Mouse (Mus musculus) forebrain, postnatal 0 days (tissue): Measurements from ENCODE around the gene Prrc2b. TPM values are rescaled to one million over a fixed set of nuclear protein-coding genes. Genes with fewer than 3 reads are reported as not detected.

ENCODE experiments used
- ATAC-seq: fragments of 200-750 bp; cut with Nextera tagmentation; 2 replicates; pipeline ENCODE4 v1.8.0; 2017; ENCODE audit warnings: mild to moderate bottlenecking, moderate library complexity
- DNase-seq: peaks from one replicate; pipeline ENCODE4 v3.0.0-alpha.2; 2015
- H3K27ac ChIP-seq: fragments of 300-500 bp; sonication (generic); 2 replicates; pipeline ENCODE4 v1.5.1; 2014; ENCODE audit warnings: low read depth, mild to moderate bottlenecking, antibody characterized with exemption, low read length, moderate library complexity, mixed read lengths
- H3K27me3 ChIP-seq: fragments of 300-500 bp; sonication (generic); 2 replicates; pipeline ENCODE4 v1.6.1; 2014; ENCODE audit warnings: mild to moderate bottlenecking, low read length, mixed read lengths; ENCODE audit not compliant: insufficient read depth
- H3K36me3 ChIP-seq: fragments of 300-500 bp; sonication (generic); 2 replicates; pipeline ENCODE4 v1.6.1; 2014; ENCODE audit warnings: mild to moderate bottlenecking, moderate library complexity; ENCODE audit not compliant: insufficient read depth
- H3K4me1 ChIP-seq: fragments of 300-500 bp; sonication (generic); 2 replicates; pipeline ENCODE4 v1.6.1; 2014; ENCODE audit warnings: antibody characterized with exemption; ENCODE audit not compliant: insufficient read depth
- H3K4me2 ChIP-seq: fragments of 300-500 bp; sonication (generic); 2 replicates; pipeline ENCODE4 v1.6.1; 2014; ENCODE audit warnings: low read depth, mild to moderate bottlenecking, moderate library complexity
- H3K4me3 ChIP-seq: fragments of 300-500 bp; sonication (generic); 2 replicates; pipeline ENCODE4 v1.5.1; 2014; ENCODE audit warnings: low read depth, low read length, mixed read lengths
- H3K9ac ChIP-seq: fragments of 300-500 bp; sonication (generic); 2 replicates; pipeline ENCODE4 v1.6.1; 2014; ENCODE audit warnings: mild to moderate bottlenecking
- H3K9me3 ChIP-seq: fragments of 300-500 bp; sonication (generic); 2 replicates; pipeline ENCODE4 v1.6.1; 2016; ENCODE audit warnings: low read length
- CTCF ChIP-seq: sonication (generic); IDR thresholded peaks from 2 replicates; pipeline ENCODE4 v1.5.1; 2016; ENCODE audit warnings: antibody characterized with exemption, control low read depth, low read depth
- WGBS: fragments of 180-500 bp; shearing (Covaris S2); extraction: QIAGEN DNeasy Blood & Tissue Kit; methylation state at CpG from one replicate; pipeline ENCODE4 v1.1.7; 2014; 5-methylcytosine and 5-hydroxymethylcytosine counted together
- polyA plus RNA-seq: library from polyadenylated mRNA; unstranded; fragments of >200 nt; fragmentation: Nextera tagmentation; extraction: Ambion mirVana; gene quantifications from 2 replicates; pipeline ENCODE4 v1.2.1, GENCODE M21; 2015
- total RNA-seq: library from RNA; depleted of rRNA; stranded (reverse); fragments of >200 nt; gene quantifications from 2 replicates; pipeline ENCODE4 v1.2.3, GENCODE M21; 2014

Gene Prrc2b
- total and polyA plus RNA-seq, 2 experiments from 2014 or later, result 60.4 to 131 TPM

DNA sequence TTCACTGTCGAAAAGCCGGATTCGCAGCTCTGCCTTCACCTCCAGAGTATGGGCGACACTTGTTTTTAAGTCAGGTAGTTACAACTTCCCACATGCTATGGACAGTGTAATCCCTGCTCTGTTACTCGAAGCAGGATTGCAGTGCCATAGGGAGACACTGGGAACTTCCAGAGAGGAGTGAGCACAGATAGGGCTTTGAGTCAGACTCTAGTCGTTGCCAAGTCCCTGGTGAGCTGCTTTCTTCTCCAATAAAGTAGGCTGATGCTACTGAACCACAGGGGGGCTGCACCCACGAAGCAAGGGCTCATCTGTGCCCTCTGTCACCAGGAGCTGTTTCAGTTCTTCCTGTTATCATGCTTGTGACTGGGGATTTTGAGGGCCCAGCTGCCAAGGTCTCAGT, 70.7 kb downstream of the Prrc2b start:
- H3K9ac ChIP-seq, result no peak overlapping the region
- DNase-seq (no peak), ATAC-seq (no peak)
- 87% methylated on average over 7 of the region's 7 CpGs for WGBS
- no peak for TF ChIP-seq CTCF
- no peaks in the 10 kb centered on the region for H3K4me1 ChIP-seq
- H3K27ac ChIP-seq, result no peak overlapping the region
- peaks cover 99% of the 10 kb centered on the region for H3K36me3 ChIP-seq
- H3K4me2 ChIP-seq, result no peak overlapping the region
- H3K4me3 ChIP-seq, result no peak overlapping the region
- H3K27me3 ChIP-seq, result no peaks in the 10 kb centered on the region
- H3K9me3 ChIP-seq, result no peaks in the 10 kb centered on the region

DNA sequence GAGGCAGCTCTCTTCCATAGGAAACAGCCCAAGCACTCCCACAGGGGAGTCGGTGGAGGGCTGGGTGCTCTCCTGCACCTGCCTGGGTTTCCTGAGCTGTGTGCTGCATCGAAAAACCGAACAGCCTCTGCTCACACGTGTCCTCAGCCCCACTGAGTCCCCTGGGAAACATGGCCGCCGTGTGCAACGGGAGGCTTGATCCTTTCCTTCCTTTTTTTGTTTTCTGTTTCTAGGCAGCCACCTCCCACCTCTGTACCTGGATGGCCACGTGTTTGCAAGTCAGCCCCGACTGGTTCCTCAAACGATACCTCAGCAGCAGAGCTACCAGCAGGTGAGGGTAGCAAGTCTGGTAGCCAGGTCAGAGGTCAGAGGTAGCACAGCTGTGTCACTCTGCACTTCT, 71.2 kb downstream of the Prrc2b start:
- H3K4me3 ChIP-seq, result no peak overlapping the region
- no peak overlapping the region for H3K27ac ChIP-seq
- no peak for TF ChIP-seq CTCF
- DNase-seq (no peak), ATAC-seq (no peak)
- WGBS, result 86% methylated on average over 10 of the region's 10 CpGs
- no peak overlapping the region for H3K9ac ChIP-seq
- H3K4me2 ChIP-seq, result no peak overlapping the region
- H3K27me3 ChIP-seq, result no peaks in the 10 kb centered on the region
- H3K4me1 ChIP-seq, result no peaks in the 10 kb centered on the region
- peaks cover 99% of the 10 kb centered on the region for H3K36me3 ChIP-seq
- H3K9me3 ChIP-seq, result no peaks in the 10 kb centered on the region

DNA sequence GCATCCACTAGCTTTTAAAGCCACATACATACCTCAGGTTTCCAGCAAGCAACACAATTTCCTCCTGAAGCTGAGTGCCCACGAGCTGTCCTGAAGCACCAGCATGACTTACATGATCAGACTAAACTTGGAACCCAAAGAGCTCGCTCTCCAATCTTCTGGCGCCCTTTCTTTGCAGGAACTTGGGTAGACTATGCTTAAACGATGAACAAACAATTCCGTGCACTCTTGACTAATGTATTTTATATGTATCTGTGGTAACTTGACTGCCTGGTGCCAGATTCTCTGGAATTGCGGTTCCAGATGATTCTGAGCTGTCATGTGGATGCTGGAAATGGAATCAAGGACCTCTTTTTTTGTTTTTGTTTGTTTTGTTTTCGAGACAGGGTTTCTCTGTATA, 84.6 kb downstream of the Prrc2b start:
- Histone ChIP-seq H3K4me2 (peak overlapping the region; percentile 57), H3K9ac (peak overlapping the region; percentile 68), H3K9me3 (no peaks in the 10 kb centered on the region), H3K4me3 (peak overlapping the region; percentile 66; the same call in 1 of the 2 replicates), H3K27ac (no peak overlapping the region), H3K4me1 (0 out of 2 replicates have a peak, but pooled peaks cover 9% of the 10 kb centered on the region), H3K27me3 (no peaks in the 10 kb centered on the region), H3K36me3 (peaks cover 47% of the 10 kb centered on the region)
- no peak for ATAC-seq
- DNase-seq, result peak; percentile 18
- 31% methylated on average over 7 of the region's 7 CpGs for WGBS
- TF ChIP-seq CTCF, result no peak

DNA sequence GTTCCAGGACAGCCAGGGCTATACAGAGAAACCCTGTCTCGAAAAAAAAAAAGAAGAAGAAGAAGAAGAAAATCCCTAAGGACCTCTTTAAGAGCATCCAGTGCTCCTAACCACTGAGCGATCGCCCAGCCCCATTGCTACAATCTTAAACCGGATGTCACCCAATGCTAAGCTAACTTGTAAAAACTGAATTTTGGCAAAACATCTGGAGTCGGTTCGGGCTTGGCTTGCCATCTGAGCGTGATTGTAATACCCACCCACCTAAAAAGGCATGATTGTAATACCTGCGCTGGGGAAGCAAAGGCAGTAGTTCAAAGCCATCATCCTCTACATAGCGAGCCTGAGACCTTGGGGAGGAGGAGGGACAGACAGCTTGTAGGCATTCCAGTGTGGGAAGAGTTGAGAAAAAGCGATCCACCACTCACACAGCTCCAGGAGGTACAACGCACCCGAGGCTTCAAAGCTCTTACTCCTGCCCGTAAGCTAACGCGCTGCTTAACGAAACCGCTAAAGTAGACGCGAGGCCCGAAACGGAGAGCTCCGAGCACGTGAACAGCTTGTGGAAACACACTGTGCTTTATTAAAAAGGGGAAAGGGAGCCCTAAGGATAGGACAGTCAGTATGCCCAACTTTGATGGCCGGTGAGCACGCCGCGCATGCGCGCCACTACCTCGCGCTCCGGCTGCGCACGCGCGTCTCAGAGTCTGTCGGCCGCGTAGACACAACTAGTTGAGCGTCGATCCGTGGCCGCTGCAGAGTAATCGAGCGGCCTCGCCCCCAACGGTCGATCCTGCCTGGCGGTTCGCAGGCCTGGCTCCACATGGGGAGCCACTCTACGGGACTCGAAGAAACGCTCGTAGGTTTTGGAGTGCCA, 85.2 kb downstream of the Prrc2b start, which contains the start of gene Pomt1:
Gene Pomt1, plus strand, starts transcription at position 705 of the 874 bp plus-strand sequence.
- Histone ChIP-seq H3K36me3 (peaks cover 40% of the 10 kb centered on the region), H3K9me3 (no peaks in the 10 kb centered on the region), H3K4me2 (peak within 1 kb of the TSS; percentile 57), H3K27me3 (no peaks in the 10 kb centered on the region), H3K27ac (peak within 1 kb of the TSS; percentile 78), H3K4me3 (peak within 1 kb of the TSS; percentile 66), H3K4me1 (0 out of 2 replicates have a peak, but pooled peaks cover 9% of the 10 kb centered on the region), H3K9ac (peak within 1 kb of the TSS; percentile 68)
- ATAC-seq (peak; percentile 94), DNase-seq (peak; percentile 99)
- under 1% methylated on average over 54 of the region's 54 CpGs for WGBS
- peak; percentile 26; the same call in 1 of the 2 replicates for TF ChIP-seq CTCF

DNA sequence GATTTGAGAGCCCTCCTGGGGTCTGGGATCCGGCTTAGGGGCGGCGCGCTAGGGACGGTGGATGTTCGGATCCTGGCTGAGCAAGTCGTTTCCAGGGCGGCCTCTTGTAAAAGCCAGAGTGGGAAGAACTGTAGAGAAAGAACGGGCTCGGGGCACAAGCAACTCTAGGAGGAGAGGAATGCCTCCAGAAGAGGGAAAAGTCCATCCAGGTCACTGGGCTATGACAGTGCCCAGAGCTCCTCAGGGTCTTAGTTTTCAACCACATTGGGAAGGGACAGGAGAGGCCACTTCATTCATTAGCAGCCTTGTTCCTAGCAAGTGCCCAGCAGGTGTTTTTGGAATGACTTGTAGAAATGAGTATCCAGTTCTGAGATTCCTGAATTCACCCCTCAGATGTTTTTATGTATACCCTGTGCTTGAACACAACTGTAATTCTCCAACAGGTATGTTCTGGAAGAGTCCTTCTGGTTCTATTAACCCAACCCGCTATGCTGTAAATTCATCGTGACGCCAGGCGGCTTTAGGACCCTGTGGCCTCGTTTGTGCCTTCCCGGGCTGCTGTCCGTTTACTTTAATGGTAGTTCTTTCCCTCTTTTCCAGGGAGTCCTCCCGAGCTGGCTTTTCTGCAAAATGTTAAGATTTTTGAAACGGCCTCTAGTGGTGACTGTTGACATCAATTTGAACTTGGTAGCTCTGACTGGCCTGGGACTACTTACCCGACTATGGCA, 86.0 kb downstream of the Prrc2b start:
- TF ChIP-seq CTCF, result peak; percentile 50
- WGBS, result under 1% methylated on average over 20 of the region's 20 CpGs

GRCm38 (mm10) chr2:32237571-32237970, 86.7 kb downstream of the Prrc2b start:
- peak overlapping the region; percentile 66 for H3K4me3 ChIP-seq
- no peak for TF ChIP-seq CTCF
- WGBS, result 33% methylated on average over 4 of the region's 4 CpGs
- DNase-seq (no peak), ATAC-seq (no peak)
- H3K36me3 ChIP-seq, result peaks cover 31% of the 10 kb centered on the region
- H3K27me3 ChIP-seq, result no peaks in the 10 kb centered on the region
- H3K4me1 ChIP-seq, result 0 out of 2 replicates have a peak, but pooled peaks cover 9% of the 10 kb centered on the region
- H3K9me3 ChIP-seq, result no peaks in the 10 kb centered on the region
- H3K27ac ChIP-seq, result no peak overlapping the region
- peak overlapping the region; percentile 57 for H3K4me2 ChIP-seq
- no peak overlapping the region for H3K9ac ChIP-seq

More for the DNA sequence above, 86.0 kb downstream of the Prrc2b start:
- H3K9me3 ChIP-seq, result no peaks in the 10 kb centered on the region
- DNase-seq, result peak; percentile 62
- peak overlapping the region; percentile 66 for H3K4me3 ChIP-seq
- no peaks in the 10 kb centered on the region for H3K27me3 ChIP-seq
- H3K4me2 ChIP-seq, result peak overlapping the region; percentile 57
- H3K36me3 ChIP-seq, result peaks cover 32% of the 10 kb centered on the region
- H3K4me1 ChIP-seq, result 0 out of 2 replicates have a peak, but pooled peaks cover 9% of the 10 kb centered on the region
- peak overlapping the region; percentile 78 for H3K27ac ChIP-seq
- H3K9ac ChIP-seq, result peak overlapping the region; percentile 68
- ATAC-seq, result peak; percentile 56
